Mouse (Mus musculus) cortical plate, adult 2 months (tissue): ENCODE measurements at regions not wholly inside any gene's neighbourhood (a gene's known extent, or its start where the extent isn't known, plus 50 kb on each side); places are given as distances from the start of the nearest gene placed in this dataset.
A peak's percentile ranks its signal among the peaks of the same experiment; 100 is the strongest.

Experiments
- H3K27ac ChIP-seq: fragments of 200-500 bp; 2 replicates; pipeline ENCODE4 v1.5.1; 2012; ENCODE audit warnings: low read length, control low read depth, inconsistent platforms; ENCODE audit not compliant: insufficient read depth
- H3K4me1 ChIP-seq: fragments of 200-500 bp; 2 replicates; pipeline ENCODE4 v1.6.1; 2011; ENCODE audit warnings: low read length; ENCODE audit not compliant: control insufficient read depth, insufficient read depth
- H3K4me3 ChIP-seq: fragments of 200-500 bp; 2 replicates; pipeline ENCODE4 v1.5.1; 2011; ENCODE audit warnings: mild to moderate bottlenecking, low read length, control low read depth; ENCODE audit not compliant: insufficient read depth
- CTCF ChIP-seq: fragments of 200-500 bp; IDR thresholded peaks from 2 replicates; pipeline ENCODE4 v1.5.1; 2011; ENCODE audit warnings: mild to moderate bottlenecking, control low read depth, low read length; ENCODE audit not compliant: insufficient read depth; ENCODE audit errors: extremely low read depth
- POLR2A ChIP-seq: fragments of 200-500 bp; IDR thresholded peaks from 2 replicates; pipeline ENCODE4 v1.6.1; 2011; ENCODE audit warnings: mild to moderate bottlenecking, low read length, control low read depth; ENCODE audit not compliant: insufficient read depth; ENCODE audit errors: extremely low read depth

GRCm38 (mm10) chr9:25655767-25656513 is 174.6 kb downstream of the Eepd1 start:
- no peak overlapping the region for H3K27ac ChIP-seq
- H3K4me1 ChIP-seq, result no peaks in the 10 kb centered on the region
- H3K4me3 ChIP-seq, result no peak overlapping the region
- TF ChIP-seq POLR2A (no peak), CTCF (peak; percentile 66)

GRCm38 (mm10) chr9:25656534-25656933 is 175.2 kb downstream of the Eepd1 start:
- H3K4me1 ChIP-seq, result no peaks in the 10 kb centered on the region
- H3K27ac ChIP-seq, result no peak overlapping the region
- TF ChIP-seq CTCF (no peak), POLR2A (no peak)
- no peak overlapping the region for H3K4me3 ChIP-seq

GRCm38 (mm10) chr9:25683635-25684333 is 202.4 kb downstream of the Eepd1 start:
- TF ChIP-seq CTCF (no peak), POLR2A (no peak)
- no peak overlapping the region for H3K4me3 ChIP-seq

GRCm38 (mm10) chr9:25693632-25694031 is 212.3 kb downstream of the Eepd1 start:
- H3K4me3 ChIP-seq, result no peak overlapping the region

More at GRCm38 (mm10) chr9:25683635-25684333, 202.4 kb downstream of the Eepd1 start:
- no peak overlapping the region for H3K27ac ChIP-seq
- H3K4me1 ChIP-seq, result no peaks in the 10 kb centered on the region

GRCm38 (mm10) chr9:25695018-25695417 is 213.7 kb downstream of the Eepd1 start:
- TF ChIP-seq CTCF (no peak), POLR2A (no peak)
- no peak overlapping the region for H3K4me3 ChIP-seq
- no peak overlapping the region for H3K27ac ChIP-seq
- H3K4me1 ChIP-seq, result no peaks in the 10 kb centered on the region

More at GRCm38 (mm10) chr9:25693632-25694031, 212.3 kb downstream of the Eepd1 start:
- no peak for TF ChIP-seq POLR2A
- TF ChIP-seq CTCF, result peak; percentile 89
- no peaks in the 10 kb centered on the region for H3K4me1 ChIP-seq
- no peak overlapping the region for H3K27ac ChIP-seq

- Histone ChIP-seq H3K4me3 (no peak overlapping the region), H3K27ac (no peak overlapping the region), H3K4me1 (no peaks in the 10 kb centered on the region)
- TF ChIP-seq POLR2A, result no peak
- no peak for TF ChIP-seq CTCF
Observed at GRCm38 (mm10) chr9:25713636-25714035, 232.3 kb downstream of the Eepd1 start.

GRCm38 (mm10) chr9:25744162-25744561 is 262.8 kb downstream of the Eepd1 start:
- H3K27ac ChIP-seq, result no peak overlapping the region
- no peak overlapping the region for H3K4me3 ChIP-seq
- TF ChIP-seq CTCF (0 out of 2 replicates have a peak, but pooled peaks have one; percentile 8), POLR2A (no peak)
- H3K4me1 ChIP-seq, result no peaks in the 10 kb centered on the region

GRCm38 (mm10) chr9:25751138-25751537 is 269.8 kb downstream of the Eepd1 start:
- H3K27ac ChIP-seq, result no peak overlapping the region
- H3K4me3 ChIP-seq, result no peak overlapping the region
- H3K4me1 ChIP-seq, result no peaks in the 10 kb centered on the region
- TF ChIP-seq POLR2A (no peak), CTCF (no peak)

- no peak for TF ChIP-seq CTCF
- no peak for TF ChIP-seq POLR2A
Observed at GRCm38 (mm10) chr9:25773899-25774298, 292.6 kb downstream of the Eepd1 start.

GRCm38 (mm10) chr9:25782631-25783030 is 301.3 kb downstream of the Eepd1 start:
- H3K4me3 ChIP-seq, result no peak overlapping the region
- TF ChIP-seq CTCF (no peak), POLR2A (no peak)

More at GRCm38 (mm10) chr9:25773899-25774298, 292.6 kb downstream of the Eepd1 start:
- Histone ChIP-seq H3K27ac (no peak overlapping the region), H3K4me1 (no peaks in the 10 kb centered on the region), H3K4me3 (no peak overlapping the region)

More at GRCm38 (mm10) chr9:25782631-25783030, 301.3 kb downstream of the Eepd1 start:
- no peak overlapping the region for H3K27ac ChIP-seq
- no peaks in the 10 kb centered on the region for H3K4me1 ChIP-seq
